Mouse (Mus musculus) WW6 (cell line): ENCODE measurements around the gene Spag17.

Source experiments
- DNase-seq: peaks from one replicate; pipeline ENCODE4 v3.0.0-alpha.2; 2013; ENCODE audit warnings: low read depth, low spot score

Spag17 gene

GRCm38 (mm10) chr3:100163556-100163955 is 278.4 kb downstream of the Spag17 start:
- no peak for DNase-seq

- no peak for DNase-seq
Observed at GRCm38 (mm10) chr3:100164991-100165390, 279.8 kb downstream of the Spag17 start.

- no peak for DNase-seq
Observed at GRCm38 (mm10) chr3:100176031-100176430, 290.8 kb downstream of the Spag17 start.

DNA sequence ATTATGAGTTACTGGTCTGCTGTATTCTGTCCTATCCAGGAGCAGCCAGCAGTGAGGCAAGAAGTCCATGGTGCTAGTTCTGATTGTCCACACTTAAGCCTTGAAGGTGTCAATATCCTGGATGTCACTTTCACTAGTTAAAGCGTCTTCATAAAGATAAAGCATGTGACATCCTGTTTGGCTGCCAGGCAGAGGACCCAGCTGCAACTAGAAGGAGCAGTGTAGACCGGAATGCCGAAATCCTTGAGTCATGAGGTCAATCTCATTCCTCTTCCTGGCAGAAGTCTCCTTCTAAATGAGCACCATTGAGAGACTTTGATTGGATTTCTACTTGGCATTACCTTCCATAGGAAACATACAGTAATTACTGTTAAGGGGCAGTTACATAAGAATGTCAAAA is 295.3 kb downstream of the Spag17 start:
- DNase-seq: no peak

DNA sequence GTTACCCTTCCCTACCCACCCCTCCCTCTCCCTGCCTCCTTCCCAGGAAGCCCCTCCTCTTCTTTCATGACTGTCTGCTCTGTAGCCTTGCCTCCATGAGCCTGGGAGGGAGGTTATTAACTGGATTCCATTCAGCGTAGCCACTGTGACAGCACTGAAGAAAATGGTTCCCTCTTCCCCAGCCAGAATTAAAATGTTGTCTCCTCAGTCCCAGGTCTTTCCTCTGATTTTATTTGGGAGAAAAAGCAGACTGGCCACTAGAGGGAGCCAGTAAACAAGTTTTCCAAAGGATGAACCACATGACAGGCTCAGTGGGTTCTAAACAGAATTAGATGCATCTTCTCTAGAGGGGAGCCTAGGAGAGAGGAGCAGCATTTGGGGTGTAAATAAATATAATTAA is 304.2 kb downstream of the Spag17 start:
- peak; percentile 18 for DNase-seq

DNA sequence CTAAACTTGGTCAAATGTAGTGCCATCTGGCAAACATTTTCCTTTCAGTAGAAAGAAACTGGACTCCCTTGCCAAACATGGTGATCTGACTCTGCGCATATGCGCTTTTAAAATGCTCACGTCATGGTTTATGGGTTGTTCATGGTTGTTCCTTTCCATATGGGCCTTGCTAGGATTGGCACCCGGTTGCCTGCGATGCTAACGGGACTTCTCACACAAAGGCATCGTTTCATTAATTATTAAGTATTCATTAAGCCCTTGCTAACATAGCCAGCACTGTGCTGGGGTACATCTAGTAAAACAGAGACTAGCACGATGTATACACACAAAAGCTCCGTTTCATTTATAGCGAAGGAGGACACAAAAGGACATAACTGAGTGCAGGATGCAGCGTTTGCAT is 304.7 kb downstream of the Spag17 start:
- no peak for DNase-seq
